Mouse (Mus musculus): ENCODE results near the gene Cubn.

DNA sequence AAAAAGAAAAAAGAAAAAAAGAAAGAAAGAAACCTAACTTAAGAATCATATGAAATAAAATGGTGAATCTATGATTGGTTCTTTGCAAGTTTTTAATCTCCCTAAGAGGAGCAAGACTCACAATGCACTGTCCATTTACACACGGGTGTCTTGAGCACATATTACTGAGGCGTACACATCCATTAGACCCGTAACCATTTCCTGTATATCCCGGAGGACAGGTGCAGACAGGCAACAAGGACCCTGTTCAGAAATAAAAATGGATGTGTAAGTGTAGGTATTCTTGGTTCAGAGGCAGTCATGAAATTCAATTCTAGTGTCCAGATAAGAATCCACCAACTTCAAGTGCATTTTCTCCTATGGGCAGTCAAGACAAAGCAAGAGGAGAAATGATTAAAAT, 22.0 kb downstream of the Cubn start:
- no peak for TF ChIP-seq MAZ (IDR thresholded peaks at IDR 0.05; ENCODE audit: low read depth, low read length)
- TF ChIP-seq POLR2A (IDR thresholded peaks at IDR 0.05; ENCODE audit: control insufficient read depth in 1 of 2, insufficient read depth in 1 of 2, low read depth in 1 of 2, low read length in 2 of 2, poor library complexity in 1 of 2) = no peak
- TF ChIP-seq EP300 (IDR thresholded peaks at IDR 0.05; ENCODE audit: low read depth in 1 of 2, low read length in 2 of 2) = no peak
- TF ChIP-seq CTCF (IDR thresholded peaks at IDR 0.05 in 2 of 3, conservative IDR thresholded peaks at IDR 0.05 in 1 of 3; ENCODE audit: control insufficient read depth in 1 of 3, insufficient read depth in 1 of 3, low read depth in 2 of 3, low read length in 3 of 3, poor library complexity in 1 of 3, severe bottlenecking in 1 of 3) = no peak
- no peak for TF ChIP-seq USF2 (IDR thresholded peaks at IDR 0.05; ENCODE audit: borderline replicate concordance in 1 of 2, insufficient read depth in 1 of 2, low read depth in 1 of 2, low read length in 2 of 2)
- TF ChIP-seq MAFK (IDR thresholded peaks at IDR 0.05; ENCODE audit: borderline replicate concordance, low read depth, low read length) = no peak
